Mouse (Mus musculus) lung, embryonic 16.5 days (tissue): Measurements from ENCODE around the gene Nrd1. TPM values are rescaled to one million over a fixed set of nuclear protein-coding genes. Genes with fewer than 3 reads are reported as not detected.

Experiments used
- ATAC-seq: fragments of 200-750 bp; cut with Nextera tagmentation; 2 replicates; pipeline ENCODE4 v1.8.0; 2017; ENCODE audit warnings: low read depth, mild to moderate bottlenecking, moderate library complexity
- H3K27ac ChIP-seq: fragments of 300-500 bp; sonication (generic); 2 replicates; pipeline ENCODE4 v1.5.1; 2014; ENCODE audit warnings: mild to moderate bottlenecking, control low read depth, low read length
- H3K27me3 ChIP-seq: fragments of 300-500 bp; sonication (generic); 2 replicates; pipeline ENCODE4 v1.6.1; 2014; ENCODE audit warnings: low read depth, low read length, mixed read lengths; ENCODE audit not compliant: control insufficient read depth, insufficient read depth
- H3K36me3 ChIP-seq: fragments of 300-500 bp; sonication (generic); 2 replicates; pipeline ENCODE4 v1.6.1; 2014; ENCODE audit warnings: low read length; ENCODE audit not compliant: control insufficient read depth, insufficient read depth
- H3K4me1 ChIP-seq: fragments of 300-500 bp; sonication (generic); replicated peaks from 2 replicates; pipeline ENCODE4 v1.6.1; 2014; ENCODE audit warnings: low read length, mixed read lengths; ENCODE audit not compliant: control insufficient read depth, insufficient read depth
- H3K4me2 ChIP-seq: fragments of 300-500 bp; sonication (generic); 2 replicates; pipeline ENCODE4 v1.6.1; 2014; ENCODE audit warnings: low read depth, low read length, control low read depth
- H3K4me3 ChIP-seq: fragments of 300-500 bp; sonication (generic); 2 replicates; pipeline ENCODE4 v1.5.1; 2014; ENCODE audit warnings: mild to moderate bottlenecking, low read length, control low read depth
- H3K9ac ChIP-seq: fragments of 300-500 bp; sonication (generic); 2 replicates; pipeline ENCODE4 v1.6.1; 2014; ENCODE audit warnings: low read length, control low read depth
- H3K9me3 ChIP-seq: fragments of 300-500 bp; sonication (generic); 2 replicates; pipeline ENCODE4 v1.6.1; 2016; ENCODE audit warnings: low read length; ENCODE audit not compliant: control insufficient read depth
- WGBS: fragments of 180-500 bp; shearing (Covaris S2); extraction: QIAGEN DNeasy Blood & Tissue Kit; methylation state at CpG from one replicate; pipeline ENCODE4 v1.1.7; 2014; 5-methylcytosine and 5-hydroxymethylcytosine counted together
- polyA plus RNA-seq: library from polyadenylated mRNA; unstranded; fragments of >200 nt; fragmentation: Nextera tagmentation; extraction: Ambion mirVana; gene quantifications from 2 replicates; pipeline ENCODE4 v1.2.1, GENCODE M21; 2015

Nrd1 gene
- polyA plus RNA-seq: 57.4 and 62.7 TPM in 2 replicates

- no peaks in the 10 kb centered on the region for H3K9me3 ChIP-seq
- H3K4me3 ChIP-seq: peak within 1 kb of the TSS; percentile 78
- peak; percentile 100 for ATAC-seq
- peak within 1 kb of the TSS; percentile 96 for H3K27ac ChIP-seq
- no peaks in the 10 kb centered on the region; the same call in 1 of the 2 replicates for H3K27me3 ChIP-seq
- H3K9ac ChIP-seq: peak within 1 kb of the TSS; percentile 86
- peak within 1 kb of the TSS; percentile 77 for H3K4me2 ChIP-seq
- WGBS: under 1% methylated on average over 58 of the region's 58 CpGs
- H3K4me1 ChIP-seq: peaks cover 8% of the 10 kb centered on the region
- H3K36me3 ChIP-seq: no peaks in the 10 kb centered on the region; the same call in 1 of the 2 replicates
Observed at GRCm38 (mm10) chr4:108999999-109000950, at the start of gene Nrd1. TSS of gene Nrd1 (plus strand) at chr4:109000655.

- Histone ChIP-seq H3K4me2 (no peak overlapping the region), H3K27ac (no peak overlapping the region), H3K4me1 (no peaks in the 10 kb centered on the region), H3K27me3 (no peaks in the 10 kb centered on the region), H3K9me3 (no peaks in the 10 kb centered on the region), H3K9ac (no peak overlapping the region), H3K36me3 (no peaks in the 10 kb centered on the region), H3K4me3 (no peak overlapping the region)
- 84% methylated on average over 4 of the region's 4 CpGs for WGBS
- ATAC-seq: no peak
Observed at GRCm38 (mm10) chr4:108951663-108952062, 48.8 kb upstream of the Nrd1 start.

GRCm38 (mm10) chr4:108959696-108960095, 40.8 kb upstream of the Nrd1 start:
- Histone ChIP-seq H3K4me3 (no peak overlapping the region), H3K9me3 (no peaks in the 10 kb centered on the region), H3K36me3 (no peaks in the 10 kb centered on the region), H3K27me3 (no peaks in the 10 kb centered on the region), H3K9ac (no peak overlapping the region), H3K4me1 (no peaks in the 10 kb centered on the region), H3K27ac (no peak overlapping the region), H3K4me2 (no peak overlapping the region)
- ATAC-seq: no peak
- WGBS: 85% methylated on average over 3 of the region's 3 CpGs

GRCm38 (mm10) chr4:108960619-108961460, 39.6 kb upstream of the Nrd1 start:
- 82% methylated on average over 4 of the region's 4 CpGs for WGBS
- no peak for ATAC-seq
- Histone ChIP-seq H3K9ac (no peak overlapping the region), H3K36me3 (no peaks in the 10 kb centered on the region), H3K27ac (no peak overlapping the region), H3K4me3 (no peak overlapping the region), H3K9me3 (no peaks in the 10 kb centered on the region), H3K27me3 (no peaks in the 10 kb centered on the region), H3K4me2 (no peak overlapping the region), H3K4me1 (no peaks in the 10 kb centered on the region)

- H3K27me3 ChIP-seq: no peaks in the 10 kb centered on the region
- H3K36me3 ChIP-seq: no peaks in the 10 kb centered on the region
- no peak for ATAC-seq
- H3K27ac ChIP-seq: no peak overlapping the region
- no peak overlapping the region for H3K4me3 ChIP-seq
- no peak overlapping the region for H3K4me2 ChIP-seq
- H3K9me3 ChIP-seq: no peaks in the 10 kb centered on the region
- WGBS: 80% methylated on average over 6 of the region's 6 CpGs
- no peak overlapping the region for H3K9ac ChIP-seq
- H3K4me1 ChIP-seq: no peaks in the 10 kb centered on the region
Observed at GRCm38 (mm10) chr4:108963017-108963416, 37.4 kb upstream of the Nrd1 start.

GRCm38 (mm10) chr4:108969517-108969916, 30.9 kb upstream of the Nrd1 start:
- Histone ChIP-seq H3K27ac (no peak overlapping the region), H3K4me3 (no peak overlapping the region), H3K27me3 (no peaks in the 10 kb centered on the region), H3K9me3 (no peaks in the 10 kb centered on the region), H3K4me2 (no peak overlapping the region), H3K4me1 (no peaks in the 10 kb centered on the region), H3K36me3 (no peaks in the 10 kb centered on the region), H3K9ac (no peak overlapping the region)
- WGBS: 38% methylated on average over 3 of the region's 3 CpGs
- no peak for ATAC-seq

GRCm38 (mm10) chr4:108971054-108971453, 29.4 kb upstream of the Nrd1 start:
- WGBS: 51% methylated on average over 5 of the region's 5 CpGs
- Histone ChIP-seq H3K4me3 (no peak overlapping the region), H3K27me3 (no peaks in the 10 kb centered on the region), H3K9ac (no peak overlapping the region), H3K9me3 (no peaks in the 10 kb centered on the region), H3K36me3 (no peaks in the 10 kb centered on the region), H3K4me2 (no peak overlapping the region), H3K27ac (no peak overlapping the region), H3K4me1 (no peaks in the 10 kb centered on the region)
- ATAC-seq: no peak

- no peak overlapping the region for H3K9ac ChIP-seq
- H3K4me1 ChIP-seq: no peaks in the 10 kb centered on the region
- H3K4me3 ChIP-seq: no peak overlapping the region
- H3K36me3 ChIP-seq: no peaks in the 10 kb centered on the region
- no peak; the same call in 1 of the 2 replicates for ATAC-seq
- no peak overlapping the region for H3K4me2 ChIP-seq
- H3K27ac ChIP-seq: no peak overlapping the region
- WGBS: 43% methylated on average over 6 of the region's 6 CpGs
- H3K27me3 ChIP-seq: no peaks in the 10 kb centered on the region
- H3K9me3 ChIP-seq: no peaks in the 10 kb centered on the region
Observed at GRCm38 (mm10) chr4:108976458-108977071, 23.9 kb upstream of the Nrd1 start.
